Comparison of ENCODE assay signal across 19 mouse cellular contexts in the genomic region with DNA sequence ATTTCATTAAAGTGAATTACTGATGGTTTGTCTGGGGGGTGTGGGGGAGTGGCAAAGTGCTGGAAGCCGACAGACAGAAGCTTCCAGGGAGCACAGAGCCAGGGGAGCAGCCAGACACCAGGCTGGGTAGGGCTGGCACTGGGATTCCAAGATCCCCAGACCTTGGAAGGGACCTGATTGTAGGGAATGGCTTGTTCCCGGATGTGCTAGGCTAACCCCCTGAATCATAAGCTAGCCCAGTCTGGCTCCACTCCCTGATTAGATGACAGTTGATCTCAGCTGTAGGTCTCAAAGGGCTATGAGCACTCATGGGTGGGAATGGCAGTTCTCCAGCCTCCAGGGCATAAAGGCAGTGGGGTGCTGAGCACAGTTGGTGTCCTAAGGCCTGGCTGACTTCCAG.
"Had no signal": no experiment of that assay in that cellular context is flagged by ENCODE, and none has a peak within 500 bp of the region (broad histone marks: within the 10 kb centered on the region; RNA-seq: fewer than 3 reads in every experiment).

No protein-coding gene starts in this region.

- H3K27me3 ChIP-seq: limb, embryonic 12.5 days; limb, embryonic 15.5 days; midbrain, embryonic 13.5 days; stomach, embryonic 15.5 days had no signal

- H3K9me3 ChIP-seq: limb, embryonic 12.5 days; limb, embryonic 15.5 days; midbrain, embryonic 13.5 days; stomach, embryonic 15.5 days had no signal

- H3K9ac ChIP-seq: limb, embryonic 12.5 days; limb, embryonic 15.5 days; liver, embryonic 14.5 days; liver, postnatal 0 days; lung, embryonic 14.5 days; midbrain, embryonic 13.5 days; stomach, embryonic 15.5 days had no signal

- ATAC-seq: liver, postnatal 0 days; lung, postnatal 0 days; midbrain, embryonic 13.5 days had no signal

- H3K27ac ChIP-seq: limb, embryonic 12.5 days; limb, embryonic 15.5 days; liver, embryonic 14.5 days; macrophage; midbrain, embryonic 13.5 days; stomach, embryonic 15.5 days had no signal

- H3K4me1 ChIP-seq: limb, embryonic 12.5 days; limb, embryonic 15.5 days; midbrain, embryonic 13.5 days; stomach, embryonic 15.5 days had no signal

- H3K4me3 ChIP-seq: limb, embryonic 12.5 days; limb, embryonic 15.5 days; midbrain, embryonic 13.5 days; stomach, embryonic 15.5 days had no signal

- H3K4me2 ChIP-seq: limb, embryonic 12.5 days; limb, embryonic 15.5 days; liver, embryonic 11.5 days; lung, embryonic 14.5 days; midbrain, embryonic 13.5 days; stomach, embryonic 15.5 days had no signal

- DNase-seq: kidney, adult 9 months; kidney, postnatal 14 days; kidney, postnatal 4 days; left cerebral cortex, postnatal 4 days; liver, postnatal 0 days; lung, embryonic 14.5 days; right cerebral cortex, adult 18-20 months; right cerebral cortex, postnatal 14 days; right cerebral cortex, postnatal 4 days; spleen, adult 18-20 months; thymus, postnatal 25 days had no signal

- H3K36me3 ChIP-seq: limb, embryonic 12.5 days; limb, embryonic 15.5 days; midbrain, embryonic 13.5 days; stomach, embryonic 15.5 days had no signal
